Mouse (Mus musculus) ES-Bruce4 (cell line): ENCODE results near the gene Tmed10.

Experiments used
- CTCF ChIP-seq: IDR thresholded peaks from one replicate; pipeline ENCODE4 v1.8.1; 2011; ENCODE audit warnings: low read depth, low read length
- EP300 ChIP-seq: IDR thresholded peaks from 2 replicates; pipeline ENCODE4 v1.6.1; 2011; ENCODE audit warnings: low read depth, low read length; ENCODE audit not compliant: insufficient read depth
- POLR2A ChIP-seq: IDR thresholded peaks from one replicate; pipeline ENCODE4 v1.8.1; 2011; ENCODE audit warnings: low read length; ENCODE audit not compliant: insufficient read depth

DNA sequence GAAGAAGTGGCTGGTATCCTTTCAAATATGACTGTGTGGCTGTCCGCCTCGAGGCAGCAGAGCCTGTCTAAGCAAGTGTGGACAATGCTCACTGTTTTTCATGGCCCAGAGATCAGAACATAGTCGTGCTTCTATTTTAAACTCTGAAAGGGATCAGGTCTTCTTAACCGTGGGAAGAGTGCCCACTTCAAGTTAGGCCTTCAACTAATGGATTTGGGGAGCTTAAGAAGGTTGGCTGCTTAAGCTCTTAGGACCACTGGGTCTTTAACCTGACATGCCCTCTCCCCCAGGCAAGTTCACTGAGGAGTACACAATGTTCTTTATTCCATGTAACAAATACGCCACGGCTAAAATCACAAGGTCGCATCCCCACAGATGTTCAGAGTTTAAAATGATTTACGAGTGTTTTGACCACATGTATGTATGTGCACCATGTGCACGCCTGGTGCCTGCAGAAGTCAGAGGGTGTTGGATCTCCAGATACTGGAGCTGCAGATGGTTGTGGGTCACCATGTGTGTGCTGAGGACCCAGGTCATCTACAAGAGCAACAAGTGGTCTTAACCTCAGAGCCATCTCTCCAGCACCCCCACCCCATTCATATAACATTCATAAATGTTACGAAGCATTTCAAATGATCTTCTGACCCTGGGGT is 77.2 kb downstream of the Tmed10 start:
- TF ChIP-seq CTCF (no peak), POLR2A (no peak), EP300 (no peak)
